Mouse (Mus musculus) forebrain, embryonic 11.5 days (tissue): ENCODE measurements at regions not wholly inside any gene's neighbourhood (a gene's known extent, or its start where the extent isn't known, plus 50 kb on each side); places are given as distances from the start of the nearest gene placed in this dataset.

ENCODE experiments used
- ATAC-seq: fragments of 200-750 bp; cut with Nextera tagmentation; replicated peaks from 2 replicates; pipeline ENCODE4 v1.8.0; 2017; ENCODE audit warnings: moderate TSS enrichment; ENCODE audit not compliant: low FRiP score
- DNase-seq: peaks from one replicate; pipeline ENCODE4 v3.0.0-alpha.2; 2017; ENCODE audit warnings: low spot score
- H3K27ac ChIP-seq: fragments of 300-500 bp; sonication (generic); 2 replicates; pipeline ENCODE4 v1.5.1; 2014; ENCODE audit warnings: low read depth, low read length
- H3K27me3 ChIP-seq: fragments of 300-500 bp; sonication (generic); 2 replicates; pipeline ENCODE4 v1.6.1; 2014; ENCODE audit warnings: mild to moderate bottlenecking, low read length, mixed read lengths; ENCODE audit not compliant: control insufficient read depth, insufficient read depth
- H3K36me3 ChIP-seq: fragments of 300-500 bp; sonication (generic); 2 replicates; pipeline ENCODE4 v1.6.1; 2014; ENCODE audit warnings: mild to moderate bottlenecking, low read length, moderate library complexity, mixed read lengths; ENCODE audit not compliant: control insufficient read depth, insufficient read depth
- H3K4me1 ChIP-seq: fragments of 300-500 bp; sonication (generic); replicated peaks from 2 replicates; pipeline ENCODE4 v1.6.1; 2014; ENCODE audit warnings: low read length, mixed read lengths; ENCODE audit not compliant: control insufficient read depth, insufficient read depth
- H3K4me2 ChIP-seq: fragments of 300-500 bp; sonication (generic); 2 replicates; pipeline ENCODE4 v1.6.1; 2014; ENCODE audit warnings: low read depth, mild to moderate bottlenecking, low read length, moderate library complexity, mixed read lengths; ENCODE audit not compliant: severe bottlenecking
- H3K4me3 ChIP-seq: fragments of 300-500 bp; sonication (generic); 2 replicates; pipeline ENCODE4 v1.5.1; 2014; ENCODE audit warnings: low read depth, low read length
- H3K9ac ChIP-seq: fragments of 300-500 bp; sonication (generic); 2 replicates; pipeline ENCODE4 v1.6.1; 2014; ENCODE audit warnings: low read length
- H3K9me3 ChIP-seq: fragments of 300-500 bp; sonication (generic); 2 replicates; pipeline ENCODE4 v1.6.1; 2016; ENCODE audit warnings: low read length, mixed read lengths; ENCODE audit not compliant: control insufficient read depth
- WGBS: fragments of 180-500 bp; shearing (Covaris S2); extraction: QIAGEN DNeasy Blood & Tissue Kit; methylation state at CpG from one replicate; pipeline ENCODE4 v1.1.7; 2014; 5-methylcytosine and 5-hydroxymethylcytosine counted together

DNA sequence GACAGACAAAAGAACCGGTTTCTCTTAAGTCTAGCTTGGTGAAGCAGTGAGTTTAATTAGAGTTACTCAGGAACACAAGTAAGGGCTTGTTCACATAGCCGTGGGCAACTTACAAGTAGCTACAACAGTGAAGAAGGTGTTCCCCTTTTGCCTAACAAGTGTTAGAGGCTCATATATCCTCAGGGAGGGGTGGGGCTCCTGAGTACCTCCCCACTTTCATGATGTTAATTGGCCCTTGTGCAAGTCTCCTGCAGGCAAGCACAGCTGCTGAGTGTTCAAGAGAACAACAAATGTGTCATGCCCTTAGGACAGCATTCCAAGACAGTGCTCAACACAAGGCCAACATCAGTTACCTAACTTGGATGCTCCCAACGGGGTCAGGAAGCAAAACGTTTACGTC is 83.4 kb upstream of the Mylip start:
- H3K27ac ChIP-seq: no peak overlapping the region
- ATAC-seq: no peak
- DNase-seq: no peak
- H3K36me3 ChIP-seq: no peaks in the 10 kb centered on the region
- H3K4me1 ChIP-seq: peaks cover 3% of the 10 kb centered on the region; the same call in 1 of the 2 replicates
- H3K9me3 ChIP-seq: no peaks in the 10 kb centered on the region
- no peak overlapping the region for H3K9ac ChIP-seq
- no peak overlapping the region for H3K4me3 ChIP-seq
- WGBS: 75% methylated on average over 5 of the region's 5 CpGs
- H3K4me2 ChIP-seq: no peak overlapping the region
- no peaks in the 10 kb centered on the region for H3K27me3 ChIP-seq

GRCm38 (mm10) chr13:45307226-45307625 is 82.3 kb upstream of the Mylip start:
- ATAC-seq (no peak), DNase-seq (no peak)
- no peaks in the 10 kb centered on the region for H3K36me3 ChIP-seq
- H3K9ac ChIP-seq: no peak overlapping the region
- no peak overlapping the region for H3K4me2 ChIP-seq
- H3K27ac ChIP-seq: no peak overlapping the region
- H3K9me3 ChIP-seq: no peaks in the 10 kb centered on the region
- no peak overlapping the region for H3K4me3 ChIP-seq
- H3K27me3 ChIP-seq: no peaks in the 10 kb centered on the region
- 90% methylated on average over 3 of the region's 3 CpGs for WGBS
- H3K4me1 ChIP-seq: peaks cover 3% of the 10 kb centered on the region; the same call in 1 of the 2 replicates

GRCm38 (mm10) chr13:45319646-45320045 is 69.9 kb upstream of the Mylip start:
- WGBS: 73% methylated on average over 6 of the region's 6 CpGs
- no peak overlapping the region for H3K9ac ChIP-seq
- H3K4me2 ChIP-seq: no peak overlapping the region
- H3K4me1 ChIP-seq: no peaks in the 10 kb centered on the region
- H3K27me3 ChIP-seq: no peaks in the 10 kb centered on the region
- DNase-seq (no peak), ATAC-seq (no peak)
- H3K27ac ChIP-seq: no peak overlapping the region
- no peaks in the 10 kb centered on the region for H3K36me3 ChIP-seq
- H3K9me3 ChIP-seq: no peaks in the 10 kb centered on the region
- H3K4me3 ChIP-seq: no peak overlapping the region

GRCm38 (mm10) chr13:45325736-45326293 is 63.7 kb upstream of the Mylip start:
- WGBS: 76% methylated on average over 7 of the region's 7 CpGs
- H3K9ac ChIP-seq: no peak overlapping the region
- H3K9me3 ChIP-seq: no peaks in the 10 kb centered on the region
- H3K36me3 ChIP-seq: no peaks in the 10 kb centered on the region
- no peak overlapping the region for H3K4me2 ChIP-seq
- no peaks in the 10 kb centered on the region for H3K27me3 ChIP-seq
- no peak overlapping the region for H3K27ac ChIP-seq
- DNase-seq (no peak), ATAC-seq (no peak)
- no peaks in the 10 kb centered on the region for H3K4me1 ChIP-seq
- H3K4me3 ChIP-seq: no peak overlapping the region

GRCm38 (mm10) chr13:45326751-45327150 is 62.8 kb upstream of the Mylip start:
- H3K36me3 ChIP-seq: no peaks in the 10 kb centered on the region
- H3K4me3 ChIP-seq: no peak overlapping the region
- no peaks in the 10 kb centered on the region for H3K27me3 ChIP-seq
- no peaks in the 10 kb centered on the region for H3K4me1 ChIP-seq
- no peaks in the 10 kb centered on the region for H3K9me3 ChIP-seq
- H3K9ac ChIP-seq: no peak overlapping the region
- ATAC-seq: no peak
- 95% methylated on average over 6 of the region's 6 CpGs for WGBS
- H3K27ac ChIP-seq: no peak overlapping the region
- H3K4me2 ChIP-seq: no peak overlapping the region
- DNase-seq: no peak

GRCm38 (mm10) chr13:45330561-45330960 is 59.0 kb upstream of the Mylip start:
- no peaks in the 10 kb centered on the region for H3K4me1 ChIP-seq
- H3K27ac ChIP-seq: no peak overlapping the region
- no peaks in the 10 kb centered on the region for H3K9me3 ChIP-seq
- H3K36me3 ChIP-seq: no peaks in the 10 kb centered on the region
- no peak for DNase-seq
- H3K4me2 ChIP-seq: no peak overlapping the region
- no peak overlapping the region for H3K9ac ChIP-seq
- ATAC-seq: no peak
- H3K27me3 ChIP-seq: no peaks in the 10 kb centered on the region
- 83% methylated on average over 8 of the region's 8 CpGs for WGBS
- H3K4me3 ChIP-seq: no peak overlapping the region

- H3K9ac ChIP-seq: no peak overlapping the region
- WGBS: 76% methylated on average over 3 of the region's 3 CpGs
- H3K9me3 ChIP-seq: no peaks in the 10 kb centered on the region
- H3K4me3 ChIP-seq: no peak overlapping the region
- no peaks in the 10 kb centered on the region for H3K4me1 ChIP-seq
- DNase-seq (no peak), ATAC-seq (no peak)
- H3K4me2 ChIP-seq: no peak overlapping the region
- no peak overlapping the region for H3K27ac ChIP-seq
- H3K36me3 ChIP-seq: no peaks in the 10 kb centered on the region
- no peaks in the 10 kb centered on the region for H3K27me3 ChIP-seq
Observed at GRCm38 (mm10) chr13:45332031-45332430, 57.5 kb upstream of the Mylip start.

- no peaks in the 10 kb centered on the region for H3K9me3 ChIP-seq
- 81% methylated on average over 5 of the region's 5 CpGs for WGBS
- no peak overlapping the region for H3K4me3 ChIP-seq
- H3K36me3 ChIP-seq: no peaks in the 10 kb centered on the region
- ATAC-seq: no peak
- H3K27me3 ChIP-seq: no peaks in the 10 kb centered on the region
- H3K4me2 ChIP-seq: no peak overlapping the region
- no peak overlapping the region for H3K27ac ChIP-seq
- H3K4me1 ChIP-seq: no peaks in the 10 kb centered on the region
- H3K9ac ChIP-seq: no peak overlapping the region
- no peak for DNase-seq
Observed at GRCm38 (mm10) chr13:45333634-45334033, 55.9 kb upstream of the Mylip start.
